Mouse (Mus musculus): Measurements from ENCODE around the gene Pigv. TPM values are rescaled to one million over a fixed set of nuclear protein-coding genes. Genes with fewer than 3 reads are reported as not detected.

Gene Pigv
- polyA plus RNA-seq, 1 experiment from 2014 or later = 16.7 TPM

GRCm38 (mm10) chr4:133628517-133628916 is 43.9 kb downstream of the Pigv start:
- H3K4me3 ChIP-seq (ENCODE audit: low read length) = no peak overlapping the region
- H3K4me2 ChIP-seq (ENCODE audit: low read depth, low read length) = no peak overlapping the region
- WGBS = 81% methylated on average over 2 of the region's 2 CpGs
- H3K27ac ChIP-seq (ENCODE audit: low read length) = no peak overlapping the region
- no peaks in the 10 kb centered on the region for H3K9me3 ChIP-seq (replicated peaks; ENCODE audit: control insufficient read depth, low read length)
- H3K27me3 ChIP-seq (ENCODE audit: control insufficient read depth, insufficient read depth, low read length) = no peaks in the 10 kb centered on the region
- H3K9ac ChIP-seq (ENCODE audit: low read length) = no peak overlapping the region
- ATAC-seq (replicated peaks; ENCODE audit: extremely low read depth, insufficient read depth, low FRiP score) = no peak
- H3K4me1 ChIP-seq (ENCODE audit: control insufficient read depth, insufficient read depth, low read length) = peaks cover 22% of the 10 kb centered on the region
- peaks cover 3% of the 10 kb centered on the region; the same call in 1 of the 2 replicates for H3K36me3 ChIP-seq (ENCODE audit: control insufficient read depth, insufficient read depth)

- WGBS = 89% methylated on average over 14 of the region's 14 CpGs
- H3K4me2 ChIP-seq (ENCODE audit: low read depth, low read length) = no peak overlapping the region
- H3K9me3 ChIP-seq (replicated peaks; ENCODE audit: control insufficient read depth, low read length) = no peaks in the 10 kb centered on the region
- H3K4me1 ChIP-seq (ENCODE audit: control insufficient read depth, insufficient read depth, low read length) = peaks cover 18% of the 10 kb centered on the region
- no peak overlapping the region for H3K4me3 ChIP-seq (ENCODE audit: low read length)
- H3K9ac ChIP-seq (ENCODE audit: low read length) = no peak overlapping the region
- H3K36me3 ChIP-seq (ENCODE audit: control insufficient read depth, insufficient read depth) = peaks cover 3% of the 10 kb centered on the region; the same call in 1 of the 2 replicates
- no peaks in the 10 kb centered on the region for H3K27me3 ChIP-seq (ENCODE audit: control insufficient read depth, insufficient read depth, low read length)
- no peak for ATAC-seq (replicated peaks; ENCODE audit: extremely low read depth, insufficient read depth, low FRiP score)
- H3K27ac ChIP-seq (ENCODE audit: low read length) = no peak overlapping the region
Measured at GRCm38 (mm10) chr4:133627039-133627438, 45.4 kb downstream of the Pigv start.

DNA sequence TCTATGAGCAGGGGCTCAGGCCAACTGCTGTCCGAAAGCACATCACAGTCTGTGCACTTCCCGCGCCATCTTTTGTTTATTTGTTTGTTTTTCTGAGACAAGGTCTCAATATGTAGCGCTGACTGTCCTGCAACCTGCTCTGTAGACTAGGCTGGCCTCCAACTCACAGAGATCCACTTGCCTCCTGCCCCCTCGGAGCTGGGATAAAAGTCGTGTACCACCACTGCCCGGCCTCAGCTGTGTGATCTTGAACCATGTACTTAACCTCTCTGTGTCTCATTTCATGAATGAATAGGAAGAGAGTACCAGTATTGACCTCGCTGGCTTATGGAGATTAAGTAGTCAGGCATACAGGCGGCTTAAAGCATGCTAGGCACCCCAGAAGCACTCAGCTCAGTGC is 45.8 kb downstream of the Pigv start:
- Histone ChIP-seq H3K36me3 (ENCODE audit: control insufficient read depth, insufficient read depth) (peaks cover 3% of the 10 kb centered on the region; the same call in 1 of the 2 replicates), H3K27me3 (ENCODE audit: control insufficient read depth, insufficient read depth, low read length) (no peaks in the 10 kb centered on the region), H3K4me3 (ENCODE audit: low read length) (no peak overlapping the region), H3K4me1 (ENCODE audit: control insufficient read depth, insufficient read depth, low read length) (peaks cover 17% of the 10 kb centered on the region), H3K27ac (ENCODE audit: low read length) (peak overlapping the region; percentile 83), H3K4me2 (ENCODE audit: low read depth, low read length) (no peak overlapping the region), H3K9me3 (replicated peaks; ENCODE audit: control insufficient read depth, low read length) (no peaks in the 10 kb centered on the region), H3K9ac (ENCODE audit: low read length) (no peak overlapping the region)
- 89% methylated on average over 9 of the region's 9 CpGs for WGBS
- no peak for ATAC-seq (replicated peaks; ENCODE audit: extremely low read depth, insufficient read depth, low FRiP score)

DNA sequence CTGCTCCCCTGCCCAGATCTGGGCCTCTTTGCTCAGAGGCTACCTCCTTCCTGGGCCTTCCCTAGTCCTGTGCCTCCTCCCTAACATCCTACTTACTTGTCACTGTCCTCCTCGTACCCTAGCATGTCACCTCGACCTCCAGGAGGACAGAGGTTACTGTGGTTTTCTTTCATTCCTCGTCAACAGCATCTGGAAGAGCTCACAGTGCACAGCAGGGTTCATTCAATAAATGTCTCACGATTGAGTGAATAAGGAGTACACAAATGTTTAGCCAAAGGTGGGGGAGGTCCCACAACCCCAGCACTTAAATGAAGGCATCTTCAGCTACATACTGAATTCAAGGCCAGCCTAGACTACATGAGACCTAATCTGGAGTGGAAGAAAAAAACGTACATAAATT is 46.2 kb downstream of the Pigv start:
- no peaks in the 10 kb centered on the region for H3K9me3 ChIP-seq (replicated peaks; ENCODE audit: control insufficient read depth, low read length)
- 60% methylated on average over 5 of the region's 5 CpGs for WGBS
- H3K9ac ChIP-seq (ENCODE audit: low read length) = peak overlapping the region; percentile 1; the same call in 1 of the 2 replicates
- peaks cover 13% of the 10 kb centered on the region for H3K4me1 ChIP-seq (ENCODE audit: control insufficient read depth, insufficient read depth, low read length)
- H3K36me3 ChIP-seq (ENCODE audit: control insufficient read depth, insufficient read depth) = peaks cover 3% of the 10 kb centered on the region; the same call in 1 of the 2 replicates
- 0 out of 2 replicates have a peak, but pooled peaks have one; percentile 21 for ATAC-seq (replicated peaks; ENCODE audit: extremely low read depth, insufficient read depth, low FRiP score)
- H3K4me3 ChIP-seq (ENCODE audit: low read length) = no peak overlapping the region
- no peak overlapping the region for H3K4me2 ChIP-seq (ENCODE audit: low read depth, low read length)
- peak overlapping the region; percentile 83 for H3K27ac ChIP-seq (ENCODE audit: low read length)
- no peaks in the 10 kb centered on the region for H3K27me3 ChIP-seq (ENCODE audit: control insufficient read depth, insufficient read depth, low read length)

- peak overlapping the region; percentile 83 for H3K27ac ChIP-seq (ENCODE audit: low read length)
- peak overlapping the region; percentile 1; the same call in 1 of the 2 replicates for H3K9ac ChIP-seq (ENCODE audit: low read length)
- H3K4me3 ChIP-seq (ENCODE audit: low read length) = no peak overlapping the region
- no peaks in the 10 kb centered on the region for H3K27me3 ChIP-seq (ENCODE audit: control insufficient read depth, insufficient read depth, low read length)
- peaks cover 12% of the 10 kb centered on the region for H3K4me1 ChIP-seq (ENCODE audit: control insufficient read depth, insufficient read depth, low read length)
- whole genome bisulfite sequencing = 52% methylated on average over 11 of the region's 11 CpGs
- peaks cover 3% of the 10 kb centered on the region; the same call in 1 of the 2 replicates for H3K36me3 ChIP-seq (ENCODE audit: control insufficient read depth, insufficient read depth)
- H3K9me3 ChIP-seq (replicated peaks; ENCODE audit: control insufficient read depth, low read length) = no peaks in the 10 kb centered on the region
- peak; percentile 81 for ATAC-seq (replicated peaks; ENCODE audit: extremely low read depth, insufficient read depth, low FRiP score)
- no peak overlapping the region for H3K4me2 ChIP-seq (ENCODE audit: low read depth, low read length)
Measured at GRCm38 (mm10) chr4:133625621-133626071, 46.8 kb downstream of the Pigv start.

DNA sequence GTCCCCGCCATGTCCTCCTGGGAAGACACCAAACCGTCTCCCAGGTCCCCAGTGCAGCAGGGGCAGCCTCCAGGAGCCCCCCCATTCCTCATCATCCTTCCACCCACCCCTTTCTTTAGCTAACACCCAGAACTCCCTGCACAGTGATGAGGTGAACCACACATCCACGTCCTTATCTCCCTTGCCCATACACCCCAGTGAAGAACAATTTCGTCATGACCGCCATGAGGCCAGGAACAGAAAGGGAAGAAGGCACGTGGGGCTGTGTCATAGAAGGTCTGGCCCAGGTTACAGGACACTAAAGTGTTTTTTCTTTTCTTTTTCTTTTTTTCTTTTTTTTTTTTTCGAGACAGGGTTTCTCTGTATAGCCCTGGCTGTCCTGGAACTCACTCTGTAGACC is 47.6 kb downstream of the Pigv start:
- Histone ChIP-seq H3K4me3 (ENCODE audit: low read length) (no peak overlapping the region), H3K4me2 (ENCODE audit: low read depth, low read length) (no peak overlapping the region), H3K9ac (ENCODE audit: low read length) (no peak overlapping the region), H3K27ac (ENCODE audit: low read length) (peak overlapping the region; percentile 83), H3K27me3 (ENCODE audit: control insufficient read depth, insufficient read depth, low read length) (no peaks in the 10 kb centered on the region), H3K9me3 (replicated peaks; ENCODE audit: control insufficient read depth, low read length) (no peaks in the 10 kb centered on the region), H3K4me1 (ENCODE audit: control insufficient read depth, insufficient read depth, low read length) (peaks cover 18% of the 10 kb centered on the region), H3K36me3 (ENCODE audit: control insufficient read depth, insufficient read depth) (peaks cover 3% of the 10 kb centered on the region; the same call in 1 of the 2 replicates)
- ATAC-seq (replicated peaks; ENCODE audit: extremely low read depth, insufficient read depth, low FRiP score) = no peak
- 81% methylated on average over 7 of the region's 7 CpGs for WGBS

DNA sequence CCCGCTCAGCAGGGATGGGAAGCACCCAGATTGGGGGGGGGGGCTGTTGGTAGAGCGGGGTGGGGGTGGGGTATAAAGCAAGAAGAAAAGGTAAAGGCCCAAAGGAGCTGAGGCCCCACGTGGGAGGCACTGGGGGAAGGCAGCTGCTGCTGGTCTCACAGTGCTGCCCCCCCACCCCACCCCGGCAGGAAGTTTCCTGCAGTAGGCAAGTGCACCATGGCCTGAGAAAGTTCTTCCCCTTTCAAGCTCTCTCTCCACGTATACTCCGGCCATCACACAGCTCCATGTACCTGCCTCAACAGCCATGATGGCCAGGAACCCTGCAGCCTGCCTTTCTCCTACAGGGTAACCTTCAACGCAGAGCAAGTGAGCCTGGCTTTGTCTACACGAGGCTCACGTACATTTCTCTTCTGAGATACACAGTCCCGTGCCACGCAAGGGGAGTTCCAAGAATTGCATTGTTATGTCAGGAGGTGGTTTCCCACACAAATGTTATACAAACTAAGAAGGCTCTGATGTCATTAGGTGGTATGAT is 50.2 kb downstream of the Pigv start:
- H3K4me3 ChIP-seq (ENCODE audit: low read length) = no peak overlapping the region
- no peak overlapping the region for H3K9ac ChIP-seq (ENCODE audit: low read length)
- H3K27me3 ChIP-seq (ENCODE audit: control insufficient read depth, insufficient read depth, low read length) = no peaks in the 10 kb centered on the region
- H3K27ac ChIP-seq (ENCODE audit: low read length) = no peak overlapping the region
- ATAC-seq (replicated peaks; ENCODE audit: extremely low read depth, insufficient read depth, low FRiP score) = no peak
- 67% methylated on average over 11 of the region's 11 CpGs for WGBS
- no peaks in the 10 kb centered on the region for H3K9me3 ChIP-seq (replicated peaks; ENCODE audit: control insufficient read depth, low read length)
- H3K36me3 ChIP-seq (ENCODE audit: control insufficient read depth, insufficient read depth) = peaks cover 3% of the 10 kb centered on the region; the same call in 1 of the 2 replicates
- no peak overlapping the region for H3K4me2 ChIP-seq (ENCODE audit: low read depth, low read length)
- H3K4me1 ChIP-seq (ENCODE audit: control insufficient read depth, insufficient read depth, low read length) = peaks cover 18% of the 10 kb centered on the region

- Histone ChIP-seq H3K4me1 (ENCODE audit: control insufficient read depth, insufficient read depth, low read length) (peaks cover 16% of the 10 kb centered on the region), H3K4me2 (ENCODE audit: low read depth, low read length) (no peak overlapping the region), H3K27ac (ENCODE audit: low read length) (0 out of 2 replicates have a peak overlapping the region, but pooled peaks have one; percentile 7), H3K9ac (ENCODE audit: low read length) (no peak overlapping the region), H3K4me3 (ENCODE audit: low read length) (no peak overlapping the region), H3K36me3 (ENCODE audit: control insufficient read depth, insufficient read depth) (peaks cover 3% of the 10 kb centered on the region; the same call in 1 of the 2 replicates), H3K27me3 (ENCODE audit: control insufficient read depth, insufficient read depth, low read length) (no peaks in the 10 kb centered on the region), H3K9me3 (replicated peaks; ENCODE audit: control insufficient read depth, low read length) (no peaks in the 10 kb centered on the region)
- 76% methylated on average over 8 of the region's 8 CpGs for WGBS
- ATAC-seq (replicated peaks; ENCODE audit: extremely low read depth, insufficient read depth, low FRiP score) = no peak
Measured at GRCm38 (mm10) chr4:133620668-133621067, 51.8 kb downstream of the Pigv start.

DNA sequence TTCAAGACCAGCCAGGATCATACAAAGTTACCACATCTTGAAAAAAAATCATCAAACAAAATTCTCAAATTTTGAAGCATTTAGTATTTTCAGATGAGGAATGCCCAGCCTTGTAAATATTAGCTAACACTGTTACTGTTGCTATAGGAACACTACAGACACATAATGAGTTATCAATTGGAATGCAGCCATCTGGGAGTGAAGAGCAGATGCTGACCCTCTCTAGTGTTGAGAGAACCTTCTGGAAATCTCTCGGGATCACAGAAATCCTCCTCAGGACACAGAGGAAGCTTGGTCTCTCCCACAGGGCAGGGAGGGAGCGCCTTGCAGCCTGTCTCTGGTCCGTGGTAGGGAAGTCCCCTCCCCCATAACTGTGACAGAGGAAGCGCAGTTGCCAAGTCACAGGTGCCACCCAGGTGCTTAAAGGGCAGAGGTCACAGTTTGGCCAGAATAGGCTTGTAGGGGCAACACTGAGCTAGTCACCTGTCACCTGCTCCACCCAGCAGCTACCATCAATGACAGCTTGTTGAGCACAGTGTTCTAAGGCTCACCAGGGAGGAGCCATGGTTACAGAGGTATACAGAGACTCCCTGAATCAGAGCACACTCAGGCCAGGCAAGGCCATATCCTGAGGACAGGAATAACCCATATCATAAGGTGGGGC is 52.8 kb downstream of the Pigv start:
- Histone ChIP-seq H3K4me1 (ENCODE audit: control insufficient read depth, insufficient read depth, low read length) (peaks cover 16% of the 10 kb centered on the region), H3K9ac (ENCODE audit: low read length) (no peak overlapping the region), H3K27me3 (ENCODE audit: control insufficient read depth, insufficient read depth, low read length) (no peaks in the 10 kb centered on the region), H3K4me3 (ENCODE audit: low read length) (no peak overlapping the region), H3K36me3 (ENCODE audit: control insufficient read depth, insufficient read depth) (peaks cover under 1% of the 10 kb centered on the region; the same call in 1 of the 2 replicates), H3K27ac (ENCODE audit: low read length) (no peak overlapping the region), H3K9me3 (replicated peaks; ENCODE audit: control insufficient read depth, low read length) (no peaks in the 10 kb centered on the region), H3K4me2 (ENCODE audit: low read depth, low read length) (no peak overlapping the region)
- ATAC-seq (replicated peaks; ENCODE audit: extremely low read depth, insufficient read depth, low FRiP score) = no peak
- WGBS = 38% methylated on average over 4 of the region's 4 CpGs
